Mouse (Mus musculus) CD4-positive, CD25-positive, alpha-beta regulatory T cell, adult 4 months (primary cell): ENCODE data around the gene Slc22a14. TPM values are rescaled to one million over a fixed set of nuclear protein-coding genes. Genes with fewer than 3 reads are reported as not detected.
"Not testable (repeated sequence)": the region's sequence is repeated elsewhere in the genome, so short reads cannot be mapped to it uniquely, and the experiment has no call there.

Experiments used
- ATAC-seq: one replicate; pipeline ENCODE4 v1.8.0; 2017
- polyA plus RNA-seq, 2 experiments: library from polyadenylated mRNA; unstranded; fragments of 100-300 nt; shearing (Covaris generic); gene quantifications; one replicate each; pipeline ENCODE4 v1.2.1; 2017

Gene Slc22a14
- polyA plus RNA-seq, 2 experiments from 2014 or later: not detected

- no peak for ATAC-seq
Observed at GRCm38 (mm10) chr9:119256161-119256560, 109.2 kb downstream of the Slc22a14 start.

GRCm38 (mm10) chr9:119255096-119255495 lies 110.3 kb downstream of the Slc22a14 start:
- no peak for ATAC-seq

- ATAC-seq: no peak
Observed at GRCm38 (mm10) chr9:119254187-119254586, 111.2 kb downstream of the Slc22a14 start.

GRCm38 (mm10) chr9:119247996-119248395 lies 117.4 kb downstream of the Slc22a14 start:
- ATAC-seq: no peak

DNA sequence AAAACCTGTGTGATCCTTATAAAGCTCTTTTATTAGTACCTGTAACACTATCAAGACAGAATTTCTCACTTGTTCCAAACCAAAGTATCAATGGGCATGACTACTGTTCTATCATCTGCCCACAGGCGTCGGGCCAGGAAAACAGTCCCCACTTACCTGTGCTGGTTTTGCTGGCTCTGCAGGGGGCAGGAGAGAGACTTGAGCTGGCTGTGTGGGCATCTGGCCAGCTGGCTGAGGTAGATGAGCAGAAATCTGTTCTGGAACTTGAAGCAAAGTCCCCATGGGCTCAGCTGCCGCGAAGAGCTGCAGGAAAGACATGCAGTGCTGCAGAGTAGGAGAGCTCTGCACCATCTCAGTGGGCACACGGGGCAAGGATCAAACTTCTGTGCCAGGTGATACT lies 118.5 kb downstream of the Slc22a14 start:
- no peak for ATAC-seq

GRCm38 (mm10) chr9:119243981-119244380 lies 121.4 kb downstream of the Slc22a14 start:
- no peak for ATAC-seq

GRCm38 (mm10) chr9:119241169-119241865 lies 124.0 kb downstream of the Slc22a14 start:
- no peak for ATAC-seq

GRCm38 (mm10) chr9:119240286-119240997 lies 124.9 kb downstream of the Slc22a14 start:
- ATAC-seq: no peak

GRCm38 (mm10) chr9:119239274-119239673 lies 126.1 kb downstream of the Slc22a14 start:
- ATAC-seq: no peak

GRCm38 (mm10) chr9:119238796-119239195 lies 126.6 kb downstream of the Slc22a14 start:
- no peak for ATAC-seq

- ATAC-seq: no peak
Observed at GRCm38 (mm10) chr9:119231552-119231951, 133.8 kb downstream of the Slc22a14 start.

GRCm38 (mm10) chr9:119230829-119231228 lies 134.5 kb downstream of the Slc22a14 start:
- ATAC-seq: no peak

- no peak for ATAC-seq
Observed at GRCm38 (mm10) chr9:119220249-119220648, 145.1 kb downstream of the Slc22a14 start.

GRCm38 (mm10) chr9:119219667-119220066 lies 145.7 kb downstream of the Slc22a14 start:
- no peak for ATAC-seq

GRCm38 (mm10) chr9:119215341-119215740 lies 150.0 kb downstream of the Slc22a14 start:
- ATAC-seq: not testable (repeated sequence)

DNA sequence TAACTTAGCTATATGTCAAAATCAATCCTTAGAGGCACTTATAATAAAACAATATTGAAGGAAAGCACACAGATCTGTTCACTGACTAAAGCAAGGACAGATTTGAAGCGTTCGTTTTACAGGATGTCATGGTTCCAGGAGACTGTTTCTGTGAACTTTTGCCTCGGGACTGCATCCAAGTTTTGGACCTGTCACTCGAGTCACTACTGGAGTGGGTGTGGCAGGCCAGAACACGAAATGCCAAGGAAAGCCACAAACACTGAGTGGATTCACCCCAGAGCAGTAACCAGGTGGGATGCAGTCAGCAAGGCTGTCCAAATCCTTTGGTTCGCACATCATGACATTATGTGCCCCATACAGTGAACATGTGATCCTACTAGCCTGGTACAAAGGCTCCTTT lies 150.8 kb downstream of the Slc22a14 start:
- no peak for ATAC-seq

- no peak for ATAC-seq
Observed at GRCm38 (mm10) chr9:119212996-119213395, 152.4 kb downstream of the Slc22a14 start.

DNA sequence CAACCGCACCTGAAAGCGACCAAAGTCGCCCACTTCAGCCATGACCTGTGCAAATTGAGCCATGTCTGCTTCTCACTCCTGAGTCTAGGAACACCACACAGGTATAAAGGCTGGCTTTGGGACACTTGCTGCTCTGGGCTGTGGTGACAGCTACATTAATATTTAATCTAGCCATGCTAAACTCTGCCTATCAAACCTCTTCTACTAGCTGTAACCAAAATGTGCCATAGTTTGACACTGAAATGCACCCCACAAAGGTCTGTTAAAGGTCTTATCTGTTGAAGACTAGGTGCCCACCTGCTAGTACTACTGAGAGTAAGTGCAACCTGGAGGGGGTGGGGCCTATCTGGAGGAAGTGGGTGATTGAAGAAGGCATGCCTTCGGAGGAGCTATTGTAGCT lies 156.4 kb downstream of the Slc22a14 start, which contains the start of gene Slc22a13:
Gene Slc22a13, minus strand, starts transcription at position 101 of the 400 bp plus-strand sequence.
- ATAC-seq: no peak

- no peak for ATAC-seq
Observed at GRCm38 (mm10) chr9:119207113-119207512, 158.2 kb downstream of the Slc22a14 start.

DNA sequence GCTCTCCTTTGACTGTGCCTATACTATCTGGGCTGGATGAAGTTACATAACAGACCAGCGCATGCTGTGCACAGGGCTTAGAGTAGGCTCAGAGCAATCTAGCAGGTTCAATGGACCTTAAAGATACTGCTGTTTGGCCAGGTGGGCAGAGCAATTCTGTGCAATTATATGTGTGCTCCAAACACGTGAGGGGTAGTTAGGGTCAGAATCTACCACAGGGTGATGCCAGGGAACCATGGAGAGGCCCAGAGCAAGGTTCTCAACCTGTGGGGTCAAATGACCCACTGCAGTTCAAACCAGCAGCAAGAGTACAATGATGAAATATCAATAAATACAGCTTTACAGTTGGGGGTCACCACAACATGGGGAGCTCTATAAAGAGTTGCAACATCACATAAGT lies 158.7 kb downstream of the Slc22a14 start:
- ATAC-seq: no peak

- no peak for ATAC-seq
Observed at GRCm38 (mm10) chr9:119205756-119206155, 159.6 kb downstream of the Slc22a14 start.

DNA sequence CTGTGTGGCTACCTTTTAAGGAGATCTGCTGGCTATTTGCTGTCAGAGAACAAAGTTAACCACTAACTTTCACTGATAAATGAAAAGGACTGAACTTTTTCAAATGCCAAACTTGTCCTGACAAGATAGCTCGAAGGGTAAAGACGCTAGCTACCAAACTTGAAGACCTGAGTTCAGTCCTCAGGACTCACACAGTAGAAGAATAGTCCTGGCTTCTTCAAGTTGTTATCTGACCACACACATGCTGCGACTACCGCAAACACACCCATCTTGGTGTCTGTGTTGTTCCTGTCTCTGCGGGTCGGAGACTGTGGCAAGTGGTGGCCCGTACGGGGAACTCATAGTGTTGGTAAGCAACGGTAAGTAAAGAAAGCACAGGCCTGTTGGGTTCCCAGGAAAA lies 161.7 kb downstream of the Slc22a14 start:
- no peak for ATAC-seq

GRCm38 (mm10) chr9:119201653-119202052 lies 163.7 kb downstream of the Slc22a14 start:
- no peak for ATAC-seq
